ENCODE assay signal across 8 mouse cellular contexts in the genomic region with DNA sequence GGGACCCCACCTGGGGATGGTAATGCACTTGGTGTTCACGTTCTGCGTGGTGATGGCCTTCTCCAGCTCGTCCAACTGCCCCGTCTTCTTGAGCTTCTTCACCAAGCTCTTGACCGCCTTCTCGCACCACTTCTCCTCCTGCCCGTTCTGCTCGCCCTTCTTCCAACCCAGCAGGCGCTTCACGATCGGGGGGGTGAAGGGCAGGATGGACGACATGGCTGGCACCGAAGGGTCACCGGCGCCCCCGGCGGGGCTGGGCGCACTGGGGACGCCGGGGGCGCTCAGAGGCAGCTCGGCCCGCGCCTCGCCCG. TPM values are rescaled to one million over a fixed set of nuclear protein-coding genes. Genes with fewer than 3 reads are reported as not detected.
DNase-seq lines count a peak whose midpoint lies in the region; ATAC-seq and TF ChIP-seq lines count a peak whose summit lies in the region.

No protein-coding gene starts in this region.

- under 1% methylated on average over 26 of the region's 26 CpGs for WGBS in cerebellum, adult 2 months
- WGBS in limb, embryonic 12.5 days, result under 1% methylated on average over 26 of the region's 26 CpGs

- H3K36me3 ChIP-seq in megakaryocyte, embryonic 14.5 days (replicated peaks; ENCODE audit: low read length), result peaks cover 36% of the 10 kb centered on the region
- H3K36me3 ChIP-seq in limb, embryonic 12.5 days, result no peaks in the 10 kb centered on the region
- H3K36me3 ChIP-seq in splenic B cell, adult 2 months (ENCODE audit: control insufficient read depth, insufficient read depth, low read length, poor library complexity, severe bottlenecking), result no peaks in the 10 kb centered on the region

- H3K4me1 ChIP-seq in cerebellum, adult 2 months (ENCODE audit: control insufficient read depth, insufficient read depth, low read length), result peaks cover 7% of the 10 kb centered on the region
- peaks cover 61% of the 10 kb centered on the region for H3K4me1 ChIP-seq in megakaryocyte, embryonic 14.5 days
- peaks cover 55% of the 10 kb centered on the region for H3K4me1 ChIP-seq in limb, embryonic 12.5 days (replicated peaks)

- DNase-seq in cerebellum, adult 2 months, result peak in 1 of 2 experiments; percentile 20
- DNase-seq in cerebellum, postnatal 14 days, result no peak
- peak; percentile 34 for DNase-seq in splenic B cell, adult 2 months (ENCODE audit: low read depth, low spot score)
- DNase-seq in urinary bladder, postnatal 14 days (ENCODE audit: low spot score), result no peak
- no peak for DNase-seq in gastrocnemius, adult 8-10 months (ENCODE audit: low spot score in 2 of 2)

- TF ChIP-seq CTCF in cerebellum, adult 2 months (IDR thresholded peaks at IDR 0.05; ENCODE audit: borderline replicate concordance, insufficient read depth, low read depth, low read length), result no peak

- H3K27ac ChIP-seq in cerebellum, adult 2 months (ENCODE audit: insufficient read depth, low read length), result no peak overlapping the region
- peak overlapping the region; percentile 99 for H3K27ac ChIP-seq in limb, embryonic 12.5 days

- peaks cover 9% of the 10 kb centered on the region for H3K9me3 ChIP-seq in megakaryocyte, embryonic 14.5 days
- H3K9me3 ChIP-seq in limb, embryonic 12.5 days, result 0 out of 2 replicates have a peak, but pooled peaks cover 5% of the 10 kb centered on the region

- no peak for TF ChIP-seq POLR2A in cerebellum, adult 2 months (IDR thresholded peaks at IDR 0.05; ENCODE audit: borderline replicate concordance, insufficient read depth, low read length)

- peak overlapping the region; percentile 62 for H3K4me3 ChIP-seq in cerebellum, adult 2 months (replicated peaks; ENCODE audit: insufficient read depth, low read depth, low read length)
- peak overlapping the region; percentile 99 for H3K4me3 ChIP-seq in megakaryocyte, embryonic 14.5 days (replicated peaks)
- peak overlapping the region; percentile 88 for H3K4me3 ChIP-seq in limb, embryonic 12.5 days (replicated peaks)

- ATAC-seq in megakaryocyte, adult 5-6 weeks (ENCODE audit: poor library complexity, severe bottlenecking), result no peak
- no peak for ATAC-seq in limb, embryonic 12.5 days (ENCODE audit: insufficient number of reproducible peaks, insufficient read depth, low FRiP score, low TSS enrichment, low read depth)

- H3K27me3 ChIP-seq in cerebellum, adult 2 months (ENCODE audit: control insufficient read depth, insufficient read depth, low read length), result no peaks in the 10 kb centered on the region
- H3K27me3 ChIP-seq in megakaryocyte, embryonic 14.5 days (replicated peaks), result no peaks in the 10 kb centered on the region
- no peaks in the 10 kb centered on the region for H3K27me3 ChIP-seq in limb, embryonic 12.5 days
- no peaks in the 10 kb centered on the region for H3K27me3 ChIP-seq in splenic B cell, adult 2 months (ENCODE audit: control insufficient read depth, insufficient read depth, low read length, poor library complexity, severe bottlenecking)

- peak overlapping the region; percentile 83 for H3K4me2 ChIP-seq in limb, embryonic 12.5 days

- H3K9ac ChIP-seq in limb, embryonic 12.5 days (replicated peaks), result peak overlapping the region; percentile 97

RNA-seq across cellular contexts. Expression of gene Smad3, which starts 0.4 kb away (rescaled TPM):
- 19.9 and 28.2 TPM in 2 replicates for polyA plus RNA-seq in cerebellum, adult 2 months (2012; rRNA removed)
- 2.8 and 5.9 TPM in 2 replicates for polyA plus RNA-seq in megakaryocyte, embryonic 14.5 days (2012; ENCODE audit: insufficient read depth, low replicate concordance)
- total RNA-seq in megakaryocyte, adult 5-6 weeks (2015), result 9.1 and 15.0 TPM in 2 replicates
- 9.7 and 12.7 TPM in 2 replicates for total RNA-seq in megakaryocyte, adult 5-6 weeks (2017)
- 39.9 and 43.4 TPM in 2 replicates for polyA plus RNA-seq in limb, embryonic 12.5 days (2016; fragmentation: Nextera tagmentation; extraction: Ambion mirVana)
- total RNA-seq in gastrocnemius, adult 8-10 months (2022), result 10 to 100 TPM; 44.2 to 62.0 (median 46.1) TPM
